Mouse (Mus musculus): Measurements from ENCODE around the gene Klk10. TPM values are rescaled to one million over a fixed set of nuclear protein-coding genes. Genes with fewer than 3 reads are reported as not detected.

Klk10 gene
- polyA plus RNA-seq, 1 experiment from 2014 or later, result not detected

Other genes with a start within 250 kb of the Klk10 start
- gene Cd33, start 236.6 kb upstream of the Klk10 start, polyA plus RNA-seq (2014; fragmentation: Nextera tagmentation; extraction: Ambion mirVana), result 1.2 and 1.3 TPM in 2 replicates
- 7.7 and 8.9 TPM in 2 replicates for gene Zfp658, start 218.8 kb upstream of the Klk10 start, polyA plus RNA-seq (2014; fragmentation: Nextera tagmentation; extraction: Ambion mirVana)
- 18.4 and 19.3 TPM in 2 replicates for gene Zfp719, start 201.4 kb upstream of the Klk10 start, polyA plus RNA-seq (2014; fragmentation: Nextera tagmentation; extraction: Ambion mirVana)
- 0.25 and 0.64 TPM in 2 replicates for gene Zfp819, start 173.9 kb upstream of the Klk10 start, polyA plus RNA-seq (2014; fragmentation: Nextera tagmentation; extraction: Ambion mirVana)
- gene Ceacam18, start 146.3 kb upstream of the Klk10 start, polyA plus RNA-seq (2014; fragmentation: Nextera tagmentation; extraction: Ambion mirVana), result not detected in 2 replicates
- gene Siglece, start 120.9 kb upstream of the Klk10 start, polyA plus RNA-seq (2014; fragmentation: Nextera tagmentation; extraction: Ambion mirVana), result 0.34 TPM in 1 of 2 replicates, not detected in the other
- gene Ctu1, start 109.0 kb upstream of the Klk10 start, polyA plus RNA-seq (2014; fragmentation: Nextera tagmentation; extraction: Ambion mirVana), result 11.0 and 11.6 TPM in 2 replicates
- gene Klk14, start 90.6 kb upstream of the Klk10 start, polyA plus RNA-seq (2014; fragmentation: Nextera tagmentation; extraction: Ambion mirVana), result not detected in 2 replicates
- 0.39 TPM in 1 of 2 replicates, not detected in the other for gene Klk13, start 68.5 kb upstream of the Klk10 start, polyA plus RNA-seq (2014; fragmentation: Nextera tagmentation; extraction: Ambion mirVana)
- not detected in 2 replicates for gene Klk12, start 12.1 kb upstream of the Klk10 start, polyA plus RNA-seq (2014; fragmentation: Nextera tagmentation; extraction: Ambion mirVana)
- gene Klk11, start 6.4 kb upstream of the Klk10 start, polyA plus RNA-seq (2014; fragmentation: Nextera tagmentation; extraction: Ambion mirVana), result not detected in 2 replicates
- gene Klk9, start 10.9 kb downstream of the Klk10 start, polyA plus RNA-seq (2014; fragmentation: Nextera tagmentation; extraction: Ambion mirVana), result not detected in 2 replicates
- gene Klk8, start 16.5 kb downstream of the Klk10 start, polyA plus RNA-seq (2014; fragmentation: Nextera tagmentation; extraction: Ambion mirVana), result 8.6 and 9.4 TPM in 2 replicates
- gene Klk7, start 30.3 kb downstream of the Klk10 start, polyA plus RNA-seq (2014; fragmentation: Nextera tagmentation; extraction: Ambion mirVana), result not detected in 2 replicates
- not detected in 2 replicates for gene Klk6, start 43.5 kb downstream of the Klk10 start, polyA plus RNA-seq (2014; fragmentation: Nextera tagmentation; extraction: Ambion mirVana)
- not detected in 2 replicates for gene Klk5, start 60.9 kb downstream of the Klk10 start, polyA plus RNA-seq (2014; fragmentation: Nextera tagmentation; extraction: Ambion mirVana)
- gene Klk4, start 100.1 kb downstream of the Klk10 start, polyA plus RNA-seq (2014; fragmentation: Nextera tagmentation; extraction: Ambion mirVana), result not detected in 2 replicates
- not detected in 2 replicates for gene Klk15, start 152.7 kb downstream of the Klk10 start, polyA plus RNA-seq (2014; fragmentation: Nextera tagmentation; extraction: Ambion mirVana)
- not detected in 2 replicates for gene Klk1b8, start 169.6 kb downstream of the Klk10 start, polyA plus RNA-seq (2014; fragmentation: Nextera tagmentation; extraction: Ambion mirVana)
- gene Klk1b1, start 185.7 kb downstream of the Klk10 start, polyA plus RNA-seq (2014; fragmentation: Nextera tagmentation; extraction: Ambion mirVana), result not detected in 2 replicates
- gene Klk1b9, start 195.0 kb downstream of the Klk10 start, polyA plus RNA-seq (2014; fragmentation: Nextera tagmentation; extraction: Ambion mirVana), result not detected in 2 replicates
- not detected in 2 replicates for gene Klk1b11, start 214.8 kb downstream of the Klk10 start, polyA plus RNA-seq (2014; fragmentation: Nextera tagmentation; extraction: Ambion mirVana)
- not detected in 2 replicates for gene Klk1b26, start 231.1 kb downstream of the Klk10 start, polyA plus RNA-seq (2014; fragmentation: Nextera tagmentation; extraction: Ambion mirVana)

All from neural tube, embryonic 11.5 days (tissue).